Mouse (Mus musculus) MEL-GATA-1-ER (cell line): Measurements from ENCODE around the gene Trabd.

Experiments
- DNase-seq: peaks from one replicate; pipeline ENCODE4 v3.0.0-alpha.2; 2012; ENCODE audit warnings: low read depth; ENCODE audit errors: extremely low read depth

Trabd gene

DNA sequence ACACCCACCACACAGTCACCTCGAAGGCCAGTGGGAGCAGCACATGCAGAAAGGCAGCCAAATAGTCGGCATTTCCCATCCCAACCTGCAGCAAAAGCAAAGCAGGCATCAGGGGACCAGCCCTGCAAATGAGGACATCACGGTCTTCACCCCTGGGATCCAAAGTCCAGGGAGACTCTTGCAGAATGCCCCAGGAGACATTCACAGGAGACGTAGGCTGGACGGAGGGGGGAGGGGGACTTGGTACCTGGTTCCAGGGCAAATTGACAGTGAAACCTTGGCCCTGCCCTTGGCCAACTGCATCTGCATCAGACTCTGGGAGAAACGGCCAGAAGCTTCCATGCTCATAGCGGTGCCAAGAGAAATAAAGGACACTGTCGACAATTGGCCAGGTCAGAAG lies 51.7 kb downstream of the Trabd start:
- no peak for DNase-seq

DNA sequence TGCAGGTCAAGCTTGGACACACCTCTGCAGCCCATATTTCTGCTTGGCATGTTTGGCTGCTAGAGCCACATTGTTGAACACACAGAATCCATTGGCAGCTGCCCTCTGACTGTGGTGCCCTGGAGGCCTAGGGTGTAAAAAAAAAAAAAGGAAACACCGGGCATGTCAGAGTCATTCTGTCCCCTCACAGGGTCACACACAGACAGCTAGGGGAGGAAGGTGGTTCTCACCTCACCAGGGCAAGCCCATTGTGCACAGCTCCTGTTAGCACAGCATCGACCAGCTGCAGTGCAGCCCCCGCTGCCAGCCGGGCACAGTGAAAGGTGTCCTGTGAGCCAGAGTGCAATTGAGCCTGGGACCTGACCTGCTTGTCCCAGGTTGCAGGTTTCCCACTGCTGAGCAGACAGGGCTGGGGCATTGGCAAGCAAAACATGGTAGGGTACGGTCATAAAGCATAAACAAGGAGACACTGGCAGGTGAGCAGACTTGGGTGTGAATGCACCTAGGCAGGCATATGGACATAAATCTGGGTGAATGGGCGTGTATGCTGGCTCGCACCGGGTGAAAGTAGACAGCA lies 52.5 kb downstream of the Trabd start:
- no peak for DNase-seq

DNA sequence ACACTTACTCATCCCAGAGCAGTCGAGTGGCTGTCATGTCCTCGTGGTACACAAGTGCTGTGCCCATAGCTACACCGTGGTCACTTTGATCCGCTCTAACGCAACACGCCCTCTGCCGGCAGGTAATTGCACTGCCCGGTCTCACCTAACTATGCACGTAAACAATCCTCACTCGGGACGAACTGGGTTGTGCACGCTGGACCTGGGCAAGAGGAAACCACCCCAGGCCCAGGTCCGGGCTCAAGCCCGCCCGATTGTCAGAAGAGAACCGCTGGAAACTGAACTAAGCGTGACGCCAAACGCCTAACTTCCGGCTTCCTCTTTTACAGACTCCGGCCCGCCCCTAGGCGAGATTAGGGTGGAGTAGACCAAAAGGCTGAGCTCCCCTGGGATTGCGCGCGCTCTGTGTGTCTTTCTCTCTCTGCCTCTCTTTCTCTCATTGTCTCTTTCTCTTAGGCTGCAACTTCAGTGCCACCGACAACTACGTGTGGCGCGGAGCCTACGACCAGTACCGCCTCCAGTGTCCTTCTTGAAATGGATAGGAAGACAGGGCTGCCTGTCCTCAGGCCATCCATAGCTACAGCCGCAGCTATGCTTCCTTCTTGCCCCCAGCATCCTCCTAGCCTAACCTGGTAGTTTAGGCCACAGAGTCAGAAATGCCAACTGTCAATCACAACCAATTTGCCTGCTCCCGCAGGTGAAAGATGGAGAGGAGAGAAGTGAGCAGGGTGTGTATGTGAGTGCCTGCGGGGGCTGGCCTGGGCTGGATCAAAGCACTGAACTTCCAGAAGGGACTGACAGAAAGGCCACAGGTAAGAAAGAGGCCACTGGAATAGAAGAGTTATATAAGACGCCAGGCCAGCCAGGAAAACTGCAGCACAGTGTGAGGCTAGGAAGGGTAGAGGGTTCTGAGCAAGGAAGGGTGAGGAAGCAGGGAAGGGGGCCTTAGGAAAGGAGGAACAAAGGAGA lies 53.7 kb downstream of the Trabd start, which contains the start of gene Hdac10:
Gene Hdac10 (minus strand): TSS at position 319 of the 969 bp plus-strand sequence.
- DNase-seq = peak; percentile 71

DNA sequence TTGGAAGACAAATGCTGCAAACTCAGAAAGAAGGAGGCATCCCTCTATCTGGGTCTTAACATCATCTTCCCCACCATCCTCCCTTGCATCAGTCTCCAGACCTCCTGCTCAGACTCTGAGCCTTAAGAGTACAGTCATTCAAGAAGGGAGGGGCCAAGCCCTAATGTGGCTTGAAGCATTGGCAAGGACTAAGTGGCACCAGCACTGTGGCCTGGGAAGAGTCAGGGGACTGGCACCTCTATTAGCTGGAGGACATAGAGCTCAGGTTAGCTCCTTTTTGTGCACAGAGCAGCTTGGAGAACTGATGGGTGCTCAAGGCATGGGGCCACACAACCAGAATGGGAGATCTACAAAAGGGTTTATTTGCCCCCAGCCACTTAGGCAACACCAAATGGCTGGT lies 55.3 kb downstream of the Trabd start:
- DNase-seq = no peak

DNA sequence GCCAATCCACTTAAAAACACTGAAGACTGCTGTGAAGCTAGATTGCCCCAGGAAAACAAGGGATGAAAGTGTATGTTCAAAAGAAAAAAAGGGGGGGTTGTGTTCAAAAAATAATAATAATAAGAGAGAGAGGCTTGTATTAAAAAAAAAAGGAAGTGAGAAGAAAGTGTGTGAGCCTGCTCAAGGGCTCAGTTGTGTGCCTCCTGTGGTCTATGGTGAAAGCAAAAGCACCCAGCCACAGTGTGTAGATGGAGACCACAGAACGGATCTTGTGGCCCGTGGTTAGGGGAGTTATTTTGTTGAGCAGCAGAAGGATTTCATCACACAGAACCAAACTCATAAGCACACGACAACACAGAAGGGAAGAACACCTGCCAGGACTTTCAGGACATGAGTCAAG lies 56.4 kb downstream of the Trabd start:
- no peak for DNase-seq
